Mouse (Mus musculus): ENCODE measurements around the gene Ugt1a2.
"Not testable (repeated sequence)": the region's sequence is repeated elsewhere in the genome, so short reads cannot be mapped to it uniquely, and the experiment has no call there.

The Ugt1a2 gene

GRCm38 (mm10) chr1:88218051-88218450 lies 17.6 kb downstream of the Ugt1a2 start:
- DNase-seq: no peak

GRCm38 (mm10) chr1:88218591-88218990 lies 18.2 kb downstream of the Ugt1a2 start:
- DNase-seq: no peak

- DNase-seq: no peak
Observed at GRCm38 (mm10) chr1:88219054-88219453, 18.7 kb downstream of the Ugt1a2 start.

- no peak for DNase-seq
Observed at GRCm38 (mm10) chr1:88220336-88220735, 19.9 kb downstream of the Ugt1a2 start.

GRCm38 (mm10) chr1:88222216-88222615 lies 21.8 kb downstream of the Ugt1a2 start:
- no peak for DNase-seq

GRCm38 (mm10) chr1:88223011-88223515 lies 22.7 kb downstream of the Ugt1a2 start:
- not testable (repeated sequence) for DNase-seq

- peak in 1 of 2 experiments; percentile 14 for DNase-seq
Observed at GRCm38 (mm10) chr1:88223591-88223990, 23.2 kb downstream of the Ugt1a2 start.

GRCm38 (mm10) chr1:88224029-88224776 lies 23.8 kb downstream of the Ugt1a2 start:
- DNase-seq: peak; percentile 80 to 83

- peak in 1 of 2 experiments; percentile 0 for DNase-seq
Observed at GRCm38 (mm10) chr1:88225301-88225700, 24.9 kb downstream of the Ugt1a2 start.

- no peak for DNase-seq
Observed at GRCm38 (mm10) chr1:88225741-88226140, 25.3 kb downstream of the Ugt1a2 start.

- peak in 1 of 2 experiments; percentile 40 for DNase-seq
Observed at GRCm38 (mm10) chr1:88226670-88227379, 26.4 kb downstream of the Ugt1a2 start, which contains the start of gene Mroh2a. TSS of gene Mroh2a (plus strand) at chr1:88226986.

GRCm38 (mm10) chr1:88227482-88227881 lies 27.1 kb downstream of the Ugt1a2 start:
- DNase-seq: peak in 1 of 2 experiments; percentile 39

- DNase-seq: peak; percentile 1 to 22
Observed at GRCm38 (mm10) chr1:88228121-88228520, 27.7 kb downstream of the Ugt1a2 start.

- DNase-seq: no peak
Observed at GRCm38 (mm10) chr1:88229566-88229965, 29.2 kb downstream of the Ugt1a2 start.

GRCm38 (mm10) chr1:88229986-88230385 lies 29.6 kb downstream of the Ugt1a2 start:
- peak in 1 of 2 experiments; percentile 11 for DNase-seq

GRCm38 (mm10) chr1:88230421-88230820 lies 30.0 kb downstream of the Ugt1a2 start:
- DNase-seq: peak in 1 of 2 experiments; percentile 8

- DNase-seq: peak in 1 of 2 experiments; percentile 9
Observed at GRCm38 (mm10) chr1:88230981-88231802, 30.8 kb downstream of the Ugt1a2 start.

GRCm38 (mm10) chr1:88231803-88232499 lies 31.6 kb downstream of the Ugt1a2 start:
- DNase-seq: peak in 1 of 2 experiments; percentile 12

- DNase-seq: no peak
Observed at GRCm38 (mm10) chr1:88232664-88233380, 32.4 kb downstream of the Ugt1a2 start.

GRCm38 (mm10) chr1:88233421-88234247 lies 33.2 kb downstream of the Ugt1a2 start:
- no peak for DNase-seq

- no peak for DNase-seq
Observed at GRCm38 (mm10) chr1:88234248-88234610, 33.8 kb downstream of the Ugt1a2 start.
